Mouse (Mus musculus) forebrain, embryonic 10.5 days (tissue): ENCODE measurements around the gene Nrcam. TPM values are rescaled to one million over a fixed set of nuclear protein-coding genes. Genes with fewer than 3 reads are reported as not detected.

Experiments
- DNase-seq: peaks from one replicate; pipeline ENCODE4 v3.0.0-alpha.2; 2017; ENCODE audit warnings: low spot score; ENCODE audit errors: extremely low spot score
- H3K27ac ChIP-seq: fragments of 300-500 bp; sonication (generic); 2 replicates; pipeline ENCODE4 v1.5.1; 2016; ENCODE audit warnings: mild to moderate bottlenecking
- H3K27me3 ChIP-seq: fragments of 300-500 bp; sonication (generic); 2 replicates; pipeline ENCODE4 v1.6.1; 2016; ENCODE audit warnings: mild to moderate bottlenecking; ENCODE audit not compliant: poor library complexity, severe bottlenecking
- H3K36me3 ChIP-seq: fragments of 300-500 bp; sonication (generic); replicated peaks from 2 replicates; pipeline ENCODE4 v1.6.1; 2016; ENCODE audit warnings: mild to moderate bottlenecking, moderate library complexity
- H3K4me1 ChIP-seq: fragments of 300-500 bp; sonication (generic); 2 replicates; pipeline ENCODE4 v1.6.1; 2016
- H3K4me3 ChIP-seq: fragments of 300-500 bp; sonication (generic); 2 replicates; pipeline ENCODE4 v1.5.1; 2016; ENCODE audit warnings: mild to moderate bottlenecking, moderate library complexity
- H3K9me3 ChIP-seq: fragments of 300-500 bp; sonication (generic); 2 replicates; pipeline ENCODE4 v1.6.1; 2016; ENCODE audit warnings: mild to moderate bottlenecking, moderate library complexity
- WGBS: fragments of 180-500 bp; shearing (Covaris S2); methylation state at CpG from one replicate; pipeline ENCODE4 v1.1.7; 2016; 5-methylcytosine and 5-hydroxymethylcytosine counted together
- polyA plus RNA-seq: library from polyadenylated mRNA; unstranded; fragments of >200 nt; fragmentation: Nextera tagmentation; extraction: Ambion mirVana; gene quantifications from 2 replicates; pipeline ENCODE4 v1.2.1, GENCODE M21; 2016

The Nrcam gene
- polyA plus RNA-seq, 1 experiment from 2014 or later = 19.4 TPM

GRCm38 (mm10) chr12:44378431-44379161 is 49.9 kb downstream of the Nrcam start:
- Histone ChIP-seq H3K9me3 (no peaks in the 10 kb centered on the region), H3K4me3 (no peak overlapping the region), H3K27me3 (no peaks in the 10 kb centered on the region), H3K36me3 (no peaks in the 10 kb centered on the region), H3K27ac (no peak overlapping the region), H3K4me1 (no peaks in the 10 kb centered on the region; the same call in 1 of the 2 replicates)
- WGBS = 85% methylated on average over 8 of the region's 8 CpGs
- DNase-seq = no peak

- no peaks in the 10 kb centered on the region for H3K9me3 ChIP-seq
- DNase-seq = no peak
- H3K27me3 ChIP-seq = no peaks in the 10 kb centered on the region
- no peaks in the 10 kb centered on the region; the same call in 1 of the 2 replicates for H3K4me1 ChIP-seq
- no peaks in the 10 kb centered on the region for H3K36me3 ChIP-seq
- H3K4me3 ChIP-seq = no peak overlapping the region
- no peak overlapping the region for H3K27ac ChIP-seq
- 93% methylated on average over 4 of the region's 4 CpGs for WGBS
These were observed 52.1 kb downstream of the Nrcam start for GRCm38 (mm10) chr12:44380805-44381204.

- 59% methylated on average over 7 of the region's 7 CpGs for WGBS
- H3K4me3 ChIP-seq = no peak overlapping the region
- H3K36me3 ChIP-seq = no peaks in the 10 kb centered on the region
- no peaks in the 10 kb centered on the region for H3K9me3 ChIP-seq
- no peak for DNase-seq
- peaks cover 26% of the 10 kb centered on the region for H3K4me1 ChIP-seq
- H3K27me3 ChIP-seq = no peaks in the 10 kb centered on the region
- no peak overlapping the region for H3K27ac ChIP-seq
These were observed 57.7 kb downstream of the Nrcam start for GRCm38 (mm10) chr12:44386398-44386797.

GRCm38 (mm10) chr12:44388220-44388619 is 59.5 kb downstream of the Nrcam start:
- Histone ChIP-seq H3K36me3 (no peaks in the 10 kb centered on the region), H3K9me3 (no peaks in the 10 kb centered on the region), H3K27ac (no peak overlapping the region), H3K27me3 (no peaks in the 10 kb centered on the region), H3K4me3 (no peak overlapping the region), H3K4me1 (peaks cover 26% of the 10 kb centered on the region)
- no peak for DNase-seq
- 20% methylated on average over 1 of the region's 1 CpGs for WGBS

- 80% methylated on average over 5 of the region's 5 CpGs for WGBS
- no peaks in the 10 kb centered on the region for H3K27me3 ChIP-seq
- no peak for DNase-seq
- H3K4me3 ChIP-seq = no peak overlapping the region
- H3K4me1 ChIP-seq = peaks cover 26% of the 10 kb centered on the region
- H3K36me3 ChIP-seq = no peaks in the 10 kb centered on the region
- no peaks in the 10 kb centered on the region for H3K9me3 ChIP-seq
- no peak overlapping the region for H3K27ac ChIP-seq
These were observed 61.9 kb downstream of the Nrcam start for GRCm38 (mm10) chr12:44390391-44391137.

- no peak for DNase-seq
These were observed 66.2 kb downstream of the Nrcam start for GRCm38 (mm10) chr12:44394901-44395300.

GRCm38 (mm10) chr12:44397782-44398181 is 69.1 kb downstream of the Nrcam start:
- H3K27ac ChIP-seq = no peak overlapping the region; the same call in 1 of the 2 replicates
- H3K4me3 ChIP-seq = no peak overlapping the region
- DNase-seq = no peak
- 28% methylated on average over 5 of the region's 5 CpGs for WGBS
- H3K9me3 ChIP-seq = no peaks in the 10 kb centered on the region
- H3K4me1 ChIP-seq = peaks cover 27% of the 10 kb centered on the region
- no peaks in the 10 kb centered on the region for H3K36me3 ChIP-seq
- no peaks in the 10 kb centered on the region for H3K27me3 ChIP-seq

More at GRCm38 (mm10) chr12:44394901-44395300, 66.2 kb downstream of the Nrcam start:
- H3K4me1 ChIP-seq = peaks cover 15% of the 10 kb centered on the region
- 82% methylated on average over 3 of the region's 3 CpGs for WGBS
- no peaks in the 10 kb centered on the region for H3K27me3 ChIP-seq
- no peak overlapping the region for H3K27ac ChIP-seq
- no peak overlapping the region for H3K4me3 ChIP-seq
- no peaks in the 10 kb centered on the region for H3K9me3 ChIP-seq
- no peaks in the 10 kb centered on the region for H3K36me3 ChIP-seq

- Histone ChIP-seq H3K4me1 (peaks cover 41% of the 10 kb centered on the region), H3K4me3 (no peak overlapping the region), H3K27me3 (no peaks in the 10 kb centered on the region), H3K27ac (no peak overlapping the region), H3K9me3 (no peaks in the 10 kb centered on the region), H3K36me3 (no peaks in the 10 kb centered on the region)
- WGBS = 89% methylated on average over 1 of the region's 1 CpGs
- no peak for DNase-seq
These were observed 73.4 kb downstream of the Nrcam start for GRCm38 (mm10) chr12:44402134-44402533.

GRCm38 (mm10) chr12:44403270-44403669 is 74.6 kb downstream of the Nrcam start:
- H3K36me3 ChIP-seq = no peaks in the 10 kb centered on the region
- no peak for DNase-seq
- no peaks in the 10 kb centered on the region for H3K9me3 ChIP-seq
- peaks cover 33% of the 10 kb centered on the region for H3K4me1 ChIP-seq
- 76% methylated on average over 1 of the region's 1 CpGs for WGBS
- H3K27ac ChIP-seq = peak overlapping the region; percentile 54; the same call in 1 of the 2 replicates
- no peak overlapping the region for H3K4me3 ChIP-seq
- H3K27me3 ChIP-seq = no peaks in the 10 kb centered on the region

GRCm38 (mm10) chr12:44403731-44404424 is 75.2 kb downstream of the Nrcam start:
- Histone ChIP-seq H3K27me3 (no peaks in the 10 kb centered on the region), H3K4me3 (no peak overlapping the region), H3K27ac (peak overlapping the region; percentile 54; the same call in 1 of the 2 replicates), H3K4me1 (peaks cover 33% of the 10 kb centered on the region), H3K36me3 (no peaks in the 10 kb centered on the region), H3K9me3 (no peaks in the 10 kb centered on the region)
- DNase-seq = no peak
- 12% methylated on average over 3 of the region's 3 CpGs for WGBS

- no peaks in the 10 kb centered on the region for H3K9me3 ChIP-seq
- H3K4me3 ChIP-seq = no peak overlapping the region
- H3K27ac ChIP-seq = no peak overlapping the region
- no peaks in the 10 kb centered on the region for H3K27me3 ChIP-seq
- DNase-seq = no peak
- 90% methylated on average over 4 of the region's 4 CpGs for WGBS
- H3K4me1 ChIP-seq = 0 out of 2 replicates have a peak, but pooled peaks cover under 1% of the 10 kb centered on the region
- no peaks in the 10 kb centered on the region for H3K36me3 ChIP-seq
These were observed 81.1 kb downstream of the Nrcam start for GRCm38 (mm10) chr12:44409786-44410185.

GRCm38 (mm10) chr12:44411031-44411430 is 82.3 kb downstream of the Nrcam start:
- Histone ChIP-seq H3K9me3 (no peaks in the 10 kb centered on the region), H3K27me3 (no peaks in the 10 kb centered on the region), H3K27ac (no peak overlapping the region), H3K4me1 (no peaks in the 10 kb centered on the region), H3K4me3 (no peak overlapping the region), H3K36me3 (no peaks in the 10 kb centered on the region)
- DNase-seq = no peak
- WGBS = 89% methylated on average over 3 of the region's 3 CpGs
